8 mouse cellular contexts compared by ENCODE assay signal in the genomic region with DNA sequence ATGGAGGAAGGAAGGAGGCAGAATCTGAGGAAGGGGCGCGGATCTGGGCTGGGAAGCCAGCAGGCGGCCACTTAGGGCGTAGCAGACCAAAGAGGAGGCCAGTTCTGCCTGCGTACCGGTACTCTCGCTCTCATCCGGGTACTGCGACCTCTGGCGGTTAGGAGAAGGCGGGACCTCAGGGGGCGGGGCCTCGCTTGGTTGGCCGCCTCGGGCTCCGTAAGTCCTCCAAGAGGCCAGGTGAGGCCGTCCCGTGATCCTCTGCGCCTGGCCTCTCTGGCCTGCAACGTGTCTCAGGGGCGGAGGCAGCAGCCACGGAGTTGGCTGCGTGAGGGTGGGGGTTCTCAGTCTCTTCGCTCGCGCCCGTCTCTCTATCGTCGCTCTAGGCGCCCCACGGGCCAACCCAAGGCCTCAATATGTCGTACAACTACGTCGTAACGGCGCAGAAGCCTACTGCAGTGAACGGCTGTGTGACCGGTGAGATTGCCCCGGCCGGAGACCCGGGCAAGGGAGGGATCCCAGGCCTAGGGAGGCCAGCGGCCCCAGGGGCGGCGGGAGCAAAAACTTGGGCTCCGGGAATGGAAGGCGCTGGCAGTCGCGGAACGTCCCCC. TPM values are rescaled to one million over a fixed set of nuclear protein-coding genes. Genes with fewer than 3 reads are reported as not detected.
DNase-seq lines count a peak whose midpoint lies in the region; ATAC-seq and TF ChIP-seq lines count a peak whose summit lies in the region.

A gene (plus strand): TSS at position 35 of the 608 bp plus-strand sequence.
A gene (minus strand): TSS at position 362 of the 608 bp plus-strand sequence.

- peak; percentile 98 for DNase-seq in ES-CJ7 (ENCODE audit: low read depth, low spot score)
- peak; percentile 99 for DNase-seq in cerebellum, adult 11 months
- peak; percentile 98 for DNase-seq in heart, postnatal 25 days (ENCODE audit: low spot score)
- DNase-seq in layer of hippocampus, adult 18-20 months (ENCODE audit: low spot score in 2 of 2), result peak; percentile 98 to 99
- peak; percentile 99 for DNase-seq in lung, adult 2 months
- peak; percentile 96 to 97 for DNase-seq in thymus, adult 18-20 months

- peaks cover 36% of the 10 kb centered on the region for H3K4me1 ChIP-seq in forebrain, embryonic 15.5 days
- peaks cover 10% of the 10 kb centered on the region for H3K4me1 ChIP-seq in lung, adult 2 months (ENCODE audit: control insufficient read depth, insufficient read depth, low read length)

- peak within 1 kb of the TSS; percentile 95 for H3K27ac ChIP-seq in forebrain, embryonic 15.5 days (replicated peaks)

- H3K9me3 ChIP-seq in forebrain, embryonic 15.5 days, result no peaks in the 10 kb centered on the region

- intact Hi-C loops in heart, postnatal 25 days (cut with DNase I), result loop anchor here (2.0 kb wide), 1 partner anchor 49 kb away; a partner anchor contains a TSS

- TF ChIP-seq POLR2A in lung, adult 2 months (IDR thresholded peaks at IDR 0.05; ENCODE audit: borderline replicate concordance, extremely low read depth, low read depth, low read length), result peak; percentile 92

- H3K27me3 ChIP-seq in forebrain, embryonic 15.5 days, result no peaks in the 10 kb centered on the region

- ATAC-seq in forebrain, embryonic 15.5 days (replicated peaks), result peak; percentile 96
- peak; percentile 93 for ATAC-seq in neutrophil, adult 5-6 weeks (ENCODE audit: extremely low read depth, insufficient number of reproducible peaks, low FRiP score, poor library complexity, severe bottlenecking)

- H3K4me2 ChIP-seq in forebrain, embryonic 15.5 days (replicated peaks), result peak within 1 kb of the TSS; percentile 76

- peaks cover 27% of the 10 kb centered on the region for H3K36me3 ChIP-seq in forebrain, embryonic 15.5 days

- WGBS in forebrain, embryonic 15.5 days, result under 1% methylated on average over 49 of the region's 49 CpGs
- WGBS in lung, adult 2 months, result under 1% methylated on average over 49 of the region's 49 CpGs

- H3K4me3 ChIP-seq in forebrain, embryonic 15.5 days, result peak within 1 kb of the TSS; percentile 80
- peak within 1 kb of the TSS; percentile 95 for H3K4me3 ChIP-seq in lung, adult 2 months (replicated peaks; ENCODE audit: extremely low read depth, low read depth, low read length)

- peak within 1 kb of the TSS; percentile 96 for H3K9ac ChIP-seq in forebrain, embryonic 15.5 days (replicated peaks)

- TF ChIP-seq CTCF in lung, adult 2 months (IDR thresholded peaks at IDR 0.05; ENCODE audit: insufficient read depth, low read length), result 0 out of 2 replicates have a peak, but pooled peaks have one; percentile 18

RNA-seq across cellular contexts. Expression of the first gene that starts in this region (rescaled TPM):
- 264 and 270 TPM in 2 replicates for polyA plus RNA-seq in forebrain, embryonic 15.5 days (2015; fragmentation: Nextera tagmentation; extraction: Ambion mirVana)
- 100 to 1,000 TPM; 154 to 166 TPM for total RNA-seq in heart, postnatal 25 days (2021)
- total RNA-seq in layer of hippocampus, adult 18-20 months (2021), result 100 to 1,000 TPM; 193 to 196 TPM
- 83.7 and 127 TPM in 2 replicates for polyA plus RNA-seq in lung, adult 2 months (2012; rRNA removed)
- 201 TPM in 2 replicates for total RNA-seq in neutrophil, adult 5-6 weeks (2017)

RNA-seq across cellular contexts. Expression of the second gene that starts in this region (rescaled TPM):
- 23.8 and 24.0 TPM in 2 replicates for polyA plus RNA-seq in forebrain, embryonic 15.5 days (2015; fragmentation: Nextera tagmentation; extraction: Ambion mirVana)
- 1 to 10 TPM; 9.1 to 9.3 TPM for total RNA-seq in heart, postnatal 25 days (2021)
- 10 to 100 TPM; 15.2 to 16.8 TPM for total RNA-seq in layer of hippocampus, adult 18-20 months (2021)
- 8.0 and 9.8 TPM in 2 replicates for polyA plus RNA-seq in lung, adult 2 months (2012; rRNA removed)
- total RNA-seq in neutrophil, adult 5-6 weeks (2017), result 4.7 and 7.0 TPM in 2 replicates

Comparison
In these comparisons a context has a peak if more than half of its experiments do, and no peak if none do; other contexts are left out.
1. Peak in every context shown above with its lines: DNase-seq, ATAC-seq, H3K4me3 ChIP-seq and H3K27ac ChIP-seq.